Mouse (Mus musculus) cerebellum, postnatal 4 days (tissue): Measurements from ENCODE around the gene Dytn.
"Not testable (repeated sequence)": the region's sequence is repeated elsewhere in the genome, so short reads cannot be mapped to it uniquely, and the experiment has no call there.

Experiments used
- DNase-seq, 2 experiments: peaks; one replicate each; pipeline ENCODE4 v3.0.0; 2022; ENCODE audit warnings: low spot score in 2 of 2, mixed read lengths in 1 of 2

The Dytn gene

DNA sequence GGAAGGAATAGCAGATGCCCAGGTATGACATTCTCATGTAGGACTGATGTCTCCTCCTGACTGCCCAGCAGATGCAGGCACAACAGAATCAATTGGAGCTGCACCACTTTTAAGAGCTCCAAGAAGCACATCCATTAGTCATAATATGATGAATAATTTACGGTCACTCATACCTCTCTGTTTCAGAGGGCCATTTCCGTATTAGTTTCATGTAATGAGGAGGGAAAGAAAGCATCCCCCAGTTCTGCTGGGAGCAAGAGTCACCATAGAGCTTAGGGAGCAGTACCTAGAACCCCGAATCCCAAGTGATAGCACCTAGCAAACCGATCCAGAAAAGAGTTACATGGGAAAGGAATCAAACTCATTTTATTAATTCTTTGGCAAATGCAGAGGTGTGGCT, at the start of gene Dytn:
TSS of gene Dytn (minus strand) at position 101 of the 400 bp plus-strand sequence.
- DNase-seq, result no peak

DNA sequence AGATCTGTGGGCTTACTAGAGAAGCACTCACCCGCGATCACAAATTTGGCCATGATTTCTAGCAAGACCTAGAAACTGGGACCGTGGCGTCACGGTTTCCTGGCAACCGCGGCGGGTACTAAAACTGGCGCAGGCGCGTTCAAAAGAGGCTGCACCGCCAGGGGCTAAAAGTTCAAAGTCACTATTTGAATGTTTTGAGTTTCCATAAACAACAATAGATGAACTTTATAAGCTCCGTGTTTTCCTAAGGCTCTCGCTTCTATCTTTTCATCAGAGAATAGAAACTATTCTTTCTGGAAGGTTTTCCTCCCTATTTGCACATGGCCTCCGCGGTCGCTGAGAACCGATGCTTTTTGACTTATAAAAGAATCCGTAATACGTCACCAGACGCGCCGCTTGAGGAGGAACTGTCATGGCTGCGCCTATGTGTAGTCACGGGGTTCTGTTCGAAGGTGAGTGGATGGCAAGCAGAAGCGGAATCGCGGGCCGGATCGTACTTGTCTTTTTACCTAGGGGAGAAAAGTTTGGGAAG, 43.6 kb upstream of the Dytn start, which contains the start of the genes Mdh1b and Fastkd2:
TSS of gene Mdh1b (minus strand) at position 79 of the 532 bp plus-strand sequence.
TSS of gene Fastkd2 (plus strand) at position 375 of the 532 bp plus-strand sequence.
- DNase-seq, result peak; percentile 67 to 85

DNA sequence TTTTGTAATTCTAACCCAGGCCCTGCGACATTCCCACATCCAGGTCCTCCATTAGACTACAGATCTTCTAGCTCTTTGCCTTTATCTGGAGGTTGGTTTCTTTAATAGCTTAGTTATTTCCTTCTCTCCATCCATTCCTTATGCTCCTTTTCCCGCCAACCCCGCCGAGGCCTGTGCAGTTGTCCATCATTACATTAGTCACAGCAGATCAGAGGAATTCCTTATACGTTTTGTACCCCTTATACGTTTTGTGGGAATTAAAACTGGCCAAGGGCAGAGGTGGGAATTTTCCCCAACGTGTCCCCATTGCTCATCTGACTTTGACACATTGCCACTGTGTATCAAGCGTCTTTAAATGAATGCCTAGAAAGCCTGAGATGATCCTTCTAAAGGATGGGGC, 43.1 kb upstream of the Dytn start:
- peak in 1 of 2 experiments; percentile 2 for DNase-seq

DNA sequence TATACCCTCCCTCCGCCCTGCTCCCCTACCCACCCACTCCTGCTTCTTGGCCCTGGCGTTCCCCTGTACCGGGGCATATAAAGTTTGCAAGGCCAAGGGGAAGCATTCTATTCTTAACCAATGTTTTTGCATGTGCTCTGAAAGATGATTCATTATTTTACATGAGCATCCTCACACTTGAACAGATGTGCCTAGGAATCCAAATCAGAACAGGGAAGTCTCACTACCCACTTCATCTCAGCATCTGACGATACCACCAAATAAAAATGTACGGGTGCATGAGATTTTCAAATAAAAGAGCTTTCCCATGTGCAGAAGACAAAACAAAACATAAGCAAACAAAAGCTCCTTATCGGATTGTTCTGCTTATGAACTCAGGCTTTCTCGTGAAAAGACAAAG, 33.4 kb upstream of the Dytn start:
- DNase-seq, result no peak

GRCm38 (mm10) chr1:63708876-63709275, 22.1 kb upstream of the Dytn start:
- DNase-seq, result no peak

DNA sequence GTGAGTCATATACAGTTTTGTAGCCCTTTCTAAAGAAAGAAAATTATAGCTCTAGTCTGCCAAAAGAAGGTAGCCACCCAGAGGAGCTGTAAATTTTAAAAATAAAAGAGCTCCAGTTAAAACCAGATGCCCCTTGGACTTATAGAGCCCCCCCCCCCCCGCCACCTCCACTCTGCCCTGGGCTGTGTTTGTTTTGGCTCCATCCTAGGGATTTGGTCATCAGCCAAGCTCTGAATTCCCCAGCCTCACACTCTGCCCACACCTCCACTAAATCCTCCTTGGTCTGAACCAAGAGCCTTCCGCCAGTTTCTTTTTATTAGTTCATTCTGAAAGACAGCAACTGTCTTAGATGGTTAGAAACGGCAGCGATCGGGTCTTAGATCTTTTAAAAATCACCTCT, 19.0 kb upstream of the Dytn start:
- DNase-seq, result no peak

GRCm38 (mm10) chr1:63696861-63697260, 10.1 kb upstream of the Dytn start:
- DNase-seq, result peak in 1 of 2 experiments; percentile 14

- DNase-seq, result no peak
These were observed 10.8 kb downstream of the Dytn start for GRCm38 (mm10) chr1:63675975-63676374.

DNA sequence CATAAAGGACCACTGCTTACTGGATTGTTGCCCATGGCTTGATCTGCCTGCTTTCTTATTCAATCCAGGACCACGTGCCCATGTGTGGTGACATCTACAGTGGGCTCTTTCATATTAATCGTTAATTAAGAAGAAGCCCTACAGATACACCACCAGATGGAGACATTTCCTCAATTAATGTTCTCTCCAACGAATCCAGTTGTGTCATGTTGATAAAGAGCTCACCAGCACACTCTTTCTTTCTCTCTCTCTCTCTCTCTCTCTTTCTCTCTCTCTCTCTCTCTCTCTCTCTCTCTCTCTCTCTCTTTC, 17.9 kb downstream of the Dytn start:
- DNase-seq, result no peak

DNA sequence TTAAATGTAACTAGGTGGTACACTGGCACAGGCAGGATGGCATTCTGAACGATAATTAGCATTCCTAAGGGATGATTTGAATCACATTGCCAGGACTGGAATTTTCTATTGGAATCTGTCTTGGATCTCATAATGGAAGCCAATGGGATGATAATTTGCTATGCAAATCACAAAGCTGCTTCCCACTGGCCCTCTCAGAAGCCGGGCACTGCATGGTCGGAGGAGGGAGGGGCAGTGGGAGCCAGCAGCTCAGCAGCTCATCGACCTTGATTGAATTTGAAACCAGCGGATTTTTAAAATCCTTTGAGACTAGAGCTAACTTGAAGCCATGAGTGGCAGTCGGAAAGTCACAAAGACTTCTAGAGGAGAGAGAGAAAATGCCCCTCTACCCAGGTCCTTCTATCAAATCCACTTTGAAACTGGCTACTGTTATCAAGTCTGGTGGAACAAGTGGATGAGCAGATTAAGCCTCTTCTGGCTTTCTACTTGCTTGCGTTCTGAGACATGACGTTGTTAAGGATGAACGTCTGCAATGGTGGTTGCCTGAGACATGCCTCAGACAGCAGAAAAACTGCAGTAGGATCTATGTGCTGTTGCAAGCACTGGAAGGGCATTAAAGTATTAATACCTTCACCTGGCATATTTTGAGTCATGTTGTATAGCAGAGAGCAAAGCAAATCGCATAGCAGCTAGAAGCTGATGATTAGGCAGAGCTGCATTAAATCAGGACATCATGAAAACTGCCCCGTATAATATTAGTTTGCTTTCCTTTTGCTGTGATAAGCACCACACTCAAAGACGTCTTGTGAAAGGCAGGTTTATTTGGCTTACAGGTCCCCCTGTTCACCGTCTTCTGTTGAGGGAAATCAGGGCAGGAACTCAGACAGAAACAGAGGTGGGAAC, 18.5 kb downstream of the Dytn start:
- no peak for DNase-seq

DNA sequence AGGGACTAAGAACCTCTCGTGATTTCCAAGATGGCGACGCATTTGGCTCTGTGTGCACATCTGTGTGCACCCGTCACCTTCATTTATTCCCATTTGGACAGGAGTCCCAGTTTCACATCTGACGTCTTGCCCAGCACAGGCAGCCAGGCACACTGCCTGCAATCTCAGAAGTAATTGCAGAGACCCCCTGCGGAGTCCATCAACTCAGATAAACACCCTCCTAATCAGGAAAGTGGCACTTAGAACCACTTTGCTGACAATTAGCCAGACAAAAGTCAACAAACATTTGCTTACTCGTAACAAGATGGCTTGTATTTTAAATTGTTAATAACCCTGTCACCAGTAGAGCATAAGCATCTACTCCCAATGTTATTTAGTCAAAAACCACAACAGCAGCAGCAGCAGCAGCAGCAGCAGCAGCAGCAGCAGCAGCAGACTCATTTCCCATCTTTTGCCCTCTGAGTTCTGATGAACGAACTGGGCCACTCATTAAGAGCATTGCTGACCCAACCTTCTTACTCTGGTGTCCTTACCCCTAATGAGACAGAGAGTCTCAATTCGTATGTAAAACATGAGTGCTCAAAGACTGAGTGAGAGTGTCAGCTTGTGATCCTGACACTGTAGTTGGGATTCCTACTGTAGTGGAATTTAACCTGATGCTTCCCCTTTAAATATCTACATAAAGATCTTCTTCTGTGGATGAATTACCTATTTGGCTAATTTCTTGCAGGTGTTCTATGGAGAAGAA, 19.4 kb downstream of the Dytn start:
- no peak for DNase-seq

GRCm38 (mm10) chr1:63666089-63666488, 20.6 kb downstream of the Dytn start:
- DNase-seq, result no peak

GRCm38 (mm10) chr1:63659591-63659990, 27.1 kb downstream of the Dytn start:
- DNase-seq, result peak in 1 of 2 experiments; percentile 31

GRCm38 (mm10) chr1:63658016-63658415, 28.7 kb downstream of the Dytn start:
- DNase-seq, result peak; percentile 42 to 67

- no peak for DNase-seq
These were observed 46.8 kb downstream of the Dytn start for GRCm38 (mm10) chr1:63639921-63640320.

- DNase-seq, result not testable (repeated sequence)
These were observed 56.3 kb downstream of the Dytn start for GRCm38 (mm10) chr1:63630390-63630789.

- no peak for DNase-seq
These were observed 58.5 kb downstream of the Dytn start for GRCm38 (mm10) chr1:63628211-63628610.

DNA sequence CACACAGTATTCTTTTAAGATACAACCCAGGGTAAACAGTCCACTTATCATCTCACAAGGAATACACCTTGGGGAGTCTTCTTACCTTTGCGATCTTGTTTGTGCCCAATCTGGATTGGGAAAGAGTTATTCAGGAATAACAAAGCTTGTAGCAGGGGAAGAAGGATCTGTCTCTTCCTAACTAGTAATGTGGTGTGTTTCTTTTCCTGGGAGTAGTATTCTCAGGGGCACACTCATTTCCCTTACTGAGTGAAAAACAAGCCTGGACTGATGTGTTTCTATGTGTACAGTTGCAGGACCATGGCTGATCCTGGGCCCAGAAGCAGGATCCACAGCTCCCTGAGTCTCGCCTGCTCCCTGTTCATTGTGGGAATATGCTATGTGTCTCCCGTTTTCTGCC, 71.1 kb downstream of the Dytn start, which contains the start of gene Gm39653:
TSS of gene Gm39653 (plus strand) at position 301 of the 400 bp plus-strand sequence.
- no peak for DNase-seq

DNA sequence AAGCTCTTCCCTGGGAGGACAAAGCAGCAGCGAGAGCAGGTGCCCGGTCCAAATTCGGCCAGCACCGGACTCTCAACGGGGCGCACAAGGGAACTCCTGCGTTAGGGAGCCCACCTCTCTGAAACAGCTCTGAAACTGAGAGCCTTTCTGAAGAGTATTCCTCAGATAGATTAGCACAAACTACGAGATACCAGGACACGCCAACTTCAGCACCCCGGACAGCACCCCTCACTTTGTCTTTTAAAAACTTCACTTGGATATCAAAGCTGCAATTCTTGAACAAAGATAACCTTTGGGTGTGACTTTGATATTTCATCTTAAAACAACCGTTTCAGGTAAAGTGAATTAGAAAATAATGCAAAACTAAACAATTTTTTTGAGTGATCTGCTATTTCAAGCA, 72.1 kb downstream of the Dytn start:
- no peak for DNase-seq

DNA sequence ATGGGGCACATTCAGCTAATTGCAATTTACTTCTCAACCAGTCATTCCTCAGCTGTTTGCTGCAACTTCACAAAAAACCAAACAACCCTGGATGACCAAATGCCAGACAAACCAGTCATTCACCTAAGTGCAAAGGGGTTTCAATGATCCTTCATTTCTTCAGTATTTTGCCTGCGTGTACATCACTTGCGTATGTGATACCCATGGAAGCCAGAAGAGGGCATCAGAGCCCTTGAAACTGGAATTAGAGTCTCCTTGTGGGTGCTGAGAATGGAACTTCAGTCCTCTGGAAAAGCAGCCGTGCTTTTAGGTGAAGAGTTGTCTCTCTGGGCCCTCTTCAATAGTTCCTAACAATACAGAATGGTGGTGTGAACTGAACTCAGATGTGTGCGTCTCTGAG, 77.1 kb downstream of the Dytn start:
- no peak for DNase-seq

DNA sequence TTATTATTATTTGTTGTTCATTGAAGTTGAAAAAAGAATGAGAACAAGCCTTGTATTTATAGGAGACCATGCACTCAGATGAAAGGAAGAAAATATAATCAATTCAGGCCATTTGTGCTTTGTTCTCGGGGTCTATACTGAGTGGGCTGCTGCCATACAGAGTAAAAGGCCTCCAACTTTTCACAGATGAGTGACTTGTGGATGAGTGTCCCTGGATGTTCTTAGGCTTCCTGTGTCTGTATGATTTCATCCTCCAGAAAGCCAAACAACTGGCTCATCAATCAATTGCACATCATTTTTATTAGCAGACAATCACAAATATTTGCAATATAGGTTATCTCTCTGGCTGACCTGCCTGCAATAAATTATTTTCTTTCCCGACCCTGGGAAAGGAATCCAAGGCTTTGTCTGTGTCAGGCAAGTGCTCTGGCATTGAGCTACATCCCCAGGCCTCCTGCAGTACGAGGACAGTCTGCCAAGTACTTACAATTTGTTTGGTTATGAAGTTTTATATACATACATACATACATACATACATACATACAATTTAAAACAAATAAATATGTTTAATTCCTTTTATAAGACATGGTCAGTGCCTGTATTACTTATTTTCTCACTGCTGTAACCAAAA, 82.7 kb downstream of the Dytn start:
- DNase-seq, result no peak

DNA sequence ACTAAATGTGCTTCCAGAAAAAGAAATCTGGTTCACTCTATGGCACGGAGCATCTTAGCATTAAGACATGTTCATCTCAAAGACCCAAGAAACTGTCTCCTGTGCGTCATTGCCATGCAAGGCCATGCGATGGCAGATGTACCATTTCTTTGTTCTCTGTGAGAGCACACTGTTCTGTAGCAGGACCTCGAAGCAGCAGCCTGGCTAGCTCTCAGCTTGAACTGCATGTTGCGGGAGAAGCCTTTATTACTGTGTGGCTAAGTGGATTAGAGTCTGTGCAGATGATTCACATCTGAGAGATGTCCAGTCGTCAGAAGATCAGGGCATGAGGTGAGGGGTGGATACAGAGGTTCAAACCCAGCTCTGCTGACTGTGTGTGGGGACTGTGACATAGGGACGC, 99.9 kb downstream of the Dytn start:
- DNase-seq, result no peak
